Mouse (Mus musculus) ES-E14 (cell line): ENCODE results near the gene AY074887. TPM values are rescaled to one million over a fixed set of nuclear protein-coding genes. Genes with fewer than 3 reads are reported as not detected.
A peak's percentile ranks its signal among the peaks of the same experiment; 100 is the strongest.
"Not testable (repeated sequence)": the region's sequence is repeated elsewhere in the genome, so short reads cannot be mapped to it uniquely, and the experiment has no call there.

ENCODE experiments used
- DNase-seq: peaks from one replicate; pipeline ENCODE4 v3.0.0-alpha.2; 2013; ENCODE audit warnings: low read depth, low spot score
- H3K27ac ChIP-seq: 2 replicates; pipeline ENCODE4 v1.5.1; 2012; ENCODE audit warnings: low read depth, mild to moderate bottlenecking, low read length, moderate library complexity, mixed read lengths; ENCODE audit not compliant: poor library complexity, insufficient read depth, severe bottlenecking
- H3K36me3 ChIP-seq: 2 replicates; pipeline ENCODE4 v1.6.1; 2012; ENCODE audit warnings: mild to moderate bottlenecking, low read length, moderate library complexity, mixed read lengths; ENCODE audit not compliant: control insufficient read depth, poor library complexity, insufficient read depth, severe bottlenecking
- H3K4me1 ChIP-seq, 2 experiments: fragments of 150-350 bp in 1 of 2; sonication (generic) in 1 of 2; 2 replicates each; pipeline ENCODE4 v1.6.1; 2012; ENCODE audit warnings: low read length in 2 of 2, mild to moderate bottlenecking in 1 of 2, mixed read lengths in 1 of 2; ENCODE audit not compliant: control insufficient read depth in 2 of 2, insufficient read depth in 2 of 2, poor library complexity in 1 of 2
- H3K4me3 ChIP-seq, 2 experiments: fragments of 150-350 bp in 1 of 2; sonication (generic) in 1 of 2; 2 replicates each; pipeline ENCODE4 v1.5.1; 2012; ENCODE audit warnings: low read length in 2 of 2, low read depth in 1 of 2, mild to moderate bottlenecking in 1 of 2, mixed read lengths in 1 of 2; ENCODE audit not compliant: insufficient read depth in 1 of 2, poor library complexity in 1 of 2, severe bottlenecking in 1 of 2
- H3K9ac ChIP-seq: 2 replicates; pipeline ENCODE4 v1.6.1; 2012; ENCODE audit warnings: low read depth, mild to moderate bottlenecking, low read length, mixed read lengths; ENCODE audit not compliant: poor library complexity, insufficient read depth, severe bottlenecking
- H3K9me3 ChIP-seq: fragments of 150-350 bp; sonication (generic); 2 replicates; pipeline ENCODE4 v1.6.1; 2012; ENCODE audit warnings: low read depth, mild to moderate bottlenecking, low read length; ENCODE audit not compliant: control insufficient read depth, insufficient read depth
- CHD2 ChIP-seq: IDR thresholded peaks from 2 replicates; pipeline ENCODE4 v1.6.1; 2014; ENCODE audit warnings: mild to moderate bottlenecking, low read depth, low read length, inconsistent platforms
- HCFC1 ChIP-seq: IDR thresholded peaks from 2 replicates; pipeline ENCODE4 v1.6.1; 2012; ENCODE audit warnings: low read length, inconsistent platforms, borderline replicate concordance; ENCODE audit not compliant: insufficient read depth
- MAFK ChIP-seq: IDR thresholded peaks from 2 replicates; pipeline ENCODE4 v1.6.1; 2014; ENCODE audit warnings: mild to moderate bottlenecking, low read depth, low read length, inconsistent platforms; ENCODE audit not compliant: insufficient read depth
- ZC3H11A ChIP-seq: IDR thresholded peaks from 2 replicates; pipeline ENCODE4 v1.6.1; 2012; ENCODE audit warnings: low read depth, mild to moderate bottlenecking, inconsistent platforms, low read length, borderline replicate concordance
- ZNF384 ChIP-seq: IDR thresholded peaks from 2 replicates; pipeline ENCODE4 v1.6.1; 2012; ENCODE audit warnings: low read depth, low read length, inconsistent platforms
- in situ Hi-C, 2 experiments: fragments of 600-800 bp; cut with MboI; formaldehyde crosslinking; loops; one replicate each; pipeline ENCODE4 v1.15.1; 2025; ENCODE audit warnings: low sequenced_read_pairs in 2 of 2, inconsistent platforms in 1 of 2; ENCODE audit not compliant: unreplicated experiment in 2 of 2
- total RNA-seq: library from RNA; depleted of rRNA; stranded (reverse); fragments of 300-350 nt; gene quantifications from 2 replicates; pipeline ENCODE4 v1.2.3, GENCODE M21; 2012

The AY074887 gene
- total RNA-seq, 1 experiment: 0.49 TPM

DNA sequence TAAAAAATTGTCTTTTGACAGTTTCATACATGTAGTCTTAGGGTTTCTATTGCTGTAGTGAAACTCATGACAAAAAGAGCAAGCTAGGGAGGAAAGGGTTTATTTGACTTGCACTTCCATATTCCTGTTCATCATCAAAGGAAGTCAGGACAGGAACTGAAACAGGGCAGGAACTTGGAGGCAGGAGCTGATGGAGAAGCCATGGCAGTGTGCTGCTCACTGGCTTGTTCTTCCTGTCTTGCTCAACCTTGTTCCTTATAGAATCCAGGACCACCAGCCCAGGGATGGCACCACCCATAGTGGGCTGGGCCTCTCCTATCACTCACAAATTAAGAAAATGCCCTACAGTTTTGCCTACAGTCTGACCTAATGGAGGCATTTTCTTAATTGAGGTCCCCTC is 12.9 kb upstream of the AY074887 start:
- Histone ChIP-seq H3K27ac (no peak overlapping the region), H3K9ac (no peak overlapping the region), H3K4me3 (no peak overlapping the region), H3K9me3 (no peaks in the 10 kb centered on the region), H3K36me3 (peaks cover 2% of the 10 kb centered on the region), H3K4me1 (no peaks in the 10 kb centered on the region)
- no peak for DNase-seq
- in situ Hi-C loops: no loop called here
- TF ChIP-seq HCFC1: no peak
- TF ChIP-seq ZNF384: no peak
- no peak for TF ChIP-seq MAFK
- no peak for TF ChIP-seq CHD2
- no peak for TF ChIP-seq ZC3H11A

DNA sequence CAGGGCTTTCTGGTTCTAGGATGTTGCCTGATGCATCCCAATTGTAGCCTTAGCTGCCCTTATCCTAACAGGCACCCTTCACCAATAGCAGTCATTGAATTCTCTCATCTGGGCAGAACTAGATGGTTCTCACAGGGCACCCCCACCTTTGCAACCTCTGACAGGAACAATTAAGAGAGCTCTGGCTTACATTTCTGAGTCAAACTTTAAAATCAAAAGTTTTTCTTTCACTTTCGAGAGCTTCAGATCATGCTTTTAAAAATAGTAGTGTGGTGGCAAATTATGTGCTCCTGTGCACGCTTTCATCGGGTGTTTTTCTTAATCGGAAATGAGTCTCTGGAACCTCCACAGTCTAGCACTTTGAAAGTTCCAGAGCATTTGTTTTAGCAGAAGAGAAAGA is 10.3 kb upstream of the AY074887 start:
- in situ Hi-C loops: no loop called here
- Histone ChIP-seq H3K4me3 (no peak overlapping the region), H3K4me1 (no peaks in the 10 kb centered on the region), H3K9me3 (no peaks in the 10 kb centered on the region), H3K9ac (no peak overlapping the region), H3K36me3 (peaks cover 18% of the 10 kb centered on the region), H3K27ac (no peak overlapping the region)
- TF ChIP-seq ZNF384 (no peak), ZC3H11A (no peak), CHD2 (no peak), MAFK (no peak), HCFC1 (no peak)
- DNase-seq: no peak

DNA sequence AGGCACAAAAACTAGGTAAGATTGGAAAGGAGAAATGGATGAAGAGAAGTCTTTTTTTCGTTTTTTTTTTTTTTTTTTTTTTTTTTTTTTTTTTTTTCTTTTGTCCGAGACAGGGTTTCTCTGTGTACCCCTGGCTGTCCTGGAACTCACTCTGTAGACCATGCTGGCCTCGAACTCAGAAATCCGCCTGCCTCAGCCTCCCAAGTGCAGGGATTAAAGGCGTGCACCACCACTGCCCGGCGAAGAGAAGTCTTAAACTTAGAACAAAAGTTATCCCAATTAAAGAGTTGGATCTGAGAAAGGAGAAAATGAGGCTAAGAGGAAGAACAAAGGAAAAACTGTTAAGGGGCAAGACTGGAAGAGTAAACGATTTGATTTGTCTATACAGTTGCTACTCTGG is 636 bp downstream of the AY074887 start:
- Histone ChIP-seq H3K4me3 (peak overlapping the region; percentile 47 to 96), H3K9ac (peak overlapping the region; percentile 26; the same call in 1 of the 2 replicates), H3K36me3 (peaks cover 19% of the 10 kb centered on the region)
- H3K9me3 ChIP-seq, DNase-seq, H3K27ac ChIP-seq, H3K4me1 ChIP-seq, in situ Hi-C loops: not testable (repeated sequence)

DNA sequence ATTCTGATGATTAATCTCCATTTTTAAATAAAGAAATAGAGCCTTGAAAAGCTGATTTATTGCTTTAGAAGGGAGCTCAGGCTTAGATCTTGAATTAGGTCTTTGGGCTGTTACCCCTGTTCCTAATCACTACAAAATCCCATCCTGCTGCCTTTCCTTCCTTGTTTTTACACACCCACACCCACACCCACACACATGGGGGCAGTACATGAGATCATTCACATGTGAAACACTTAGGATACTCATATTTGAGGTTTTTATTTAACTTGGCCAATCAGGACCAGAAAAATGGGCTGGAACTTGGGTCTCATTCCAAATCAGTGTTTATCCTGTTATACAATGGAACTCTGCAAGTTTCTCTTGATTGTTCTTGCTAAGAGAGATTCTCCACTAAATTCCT is 1.3 kb downstream of the AY074887 start:
- Histone ChIP-seq H3K9ac (no peak overlapping the region), H3K4me1 (peaks cover 1 to 2% of the 10 kb centered on the region in 2 experiments; a peak in 1 of 4 replicates), H3K27ac (no peak overlapping the region), H3K4me3 (no peak overlapping the region), H3K9me3 (no peaks in the 10 kb centered on the region), H3K36me3 (peaks cover 17% of the 10 kb centered on the region)
- TF ChIP-seq ZNF384 (no peak), CHD2 (no peak), ZC3H11A (no peak), MAFK (no peak), HCFC1 (no peak)
- DNase-seq: no peak
- in situ Hi-C loops: loop anchor here in 1 of 2 experiments (25.0 kb wide), 1 partner anchor 163 kb away; no protein-coding TSS in a partner anchor

DNA sequence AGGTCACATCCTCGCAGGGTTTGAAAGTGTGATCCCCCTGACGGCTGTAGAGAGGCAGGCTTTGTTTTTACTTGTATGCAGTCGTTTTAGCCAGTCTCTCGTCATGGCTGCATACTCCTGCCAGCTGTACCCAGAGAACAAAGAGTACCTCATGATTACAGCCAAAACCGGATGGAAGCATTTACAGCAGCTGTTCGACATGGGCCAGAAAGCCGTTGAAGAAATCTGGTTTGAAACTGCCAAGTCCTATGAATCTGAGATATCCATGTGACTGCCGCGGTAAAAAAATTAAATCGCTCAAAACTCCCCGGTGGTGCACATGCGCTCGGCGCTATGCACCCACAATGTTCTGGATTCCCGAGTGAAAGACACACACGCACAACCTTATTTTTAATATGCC is 4.5 kb downstream of the AY074887 start:
- TF ChIP-seq CHD2 (no peak), ZC3H11A (no peak), ZNF384 (no peak), HCFC1 (no peak), MAFK (no peak)
- Histone ChIP-seq H3K27ac (no peak overlapping the region), H3K4me1 (peaks cover 0 to 1% of the 10 kb centered on the region in 2 experiments; a peak in 1 of 4 replicates), H3K9me3 (no peaks in the 10 kb centered on the region), H3K36me3 (no peaks in the 10 kb centered on the region), H3K9ac (peak overlapping the region; percentile 54), H3K4me3 (peak overlapping the region; percentile 39 to 57)
- no peak for DNase-seq
- in situ Hi-C loops: loop anchor here in 1 of 2 experiments (25.0 kb wide), 1 partner anchor 166 kb away; no protein-coding TSS in a partner anchor
